Mouse (Mus musculus) kidney, embryonic 15.5 days (tissue): ENCODE measurements around the gene Zfp619. TPM values are rescaled to one million over a fixed set of nuclear protein-coding genes. Genes with fewer than 3 reads are reported as not detected.

Experiments
- polyA plus RNA-seq: library from polyadenylated mRNA; unstranded; fragments of >200 nt; fragmentation: Nextera tagmentation; extraction: Ambion mirVana; gene quantifications from 2 replicates; pipeline ENCODE4 v1.2.1, GENCODE M21; 2015

Zfp619 gene
- polyA plus RNA-seq, 1 experiment from 2014 or later: 1.8 TPM

Other genes starting within 250 kb of the Zfp619 start
- gene Gm5114, start 104.6 kb upstream of the Zfp619 start, polyA plus RNA-seq: not detected in 2 replicates